Mouse (Mus musculus) gonadal fat pad, adult 2 months (tissue): Measurements from ENCODE around the gene Aktip. TPM values are rescaled to one million over a fixed set of nuclear protein-coding genes. Genes with fewer than 3 reads are reported as not detected.

Experiments used
- DNase-seq: peaks from one replicate; pipeline ENCODE4 v3.0.0-alpha.2; 2012; ENCODE audit warnings: low read depth
- polyA plus RNA-seq: library from polyadenylated mRNA; depleted of rRNA; stranded (reverse); fragments of >200 nt; gene quantifications from 2 replicates; pipeline ENCODE4 v1.2.3, GENCODE M21; 2012

The Aktip gene
- polyA plus RNA-seq, 1 experiment = 99.1 TPM

DNA sequence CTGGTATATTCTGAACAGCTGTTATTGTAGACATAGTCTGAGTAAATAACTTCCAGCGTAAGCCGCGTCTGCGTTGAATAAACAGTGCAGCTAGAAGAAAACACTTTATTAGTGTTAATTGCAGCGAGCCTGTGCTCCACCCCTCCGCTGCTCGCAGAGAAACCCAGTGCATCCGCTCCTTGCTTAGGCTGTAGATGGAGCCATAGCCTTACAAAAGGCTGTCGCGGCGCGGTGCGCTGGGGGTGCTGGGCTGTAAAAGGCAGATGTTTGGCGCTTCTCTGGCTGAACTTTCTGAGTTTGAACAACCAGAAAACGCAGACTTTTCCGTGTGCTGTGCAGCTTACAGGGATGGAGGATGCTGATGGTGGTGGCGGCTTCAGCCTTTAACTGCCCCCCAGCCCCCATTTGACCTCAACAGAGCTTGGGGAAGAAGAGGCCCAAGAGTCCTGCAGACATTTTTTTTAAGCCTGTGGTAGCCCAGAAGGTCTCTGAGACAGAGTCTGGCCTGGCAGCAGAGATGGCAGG is 8.9 kb downstream of the Aktip start:
- DNase-seq = no peak

DNA sequence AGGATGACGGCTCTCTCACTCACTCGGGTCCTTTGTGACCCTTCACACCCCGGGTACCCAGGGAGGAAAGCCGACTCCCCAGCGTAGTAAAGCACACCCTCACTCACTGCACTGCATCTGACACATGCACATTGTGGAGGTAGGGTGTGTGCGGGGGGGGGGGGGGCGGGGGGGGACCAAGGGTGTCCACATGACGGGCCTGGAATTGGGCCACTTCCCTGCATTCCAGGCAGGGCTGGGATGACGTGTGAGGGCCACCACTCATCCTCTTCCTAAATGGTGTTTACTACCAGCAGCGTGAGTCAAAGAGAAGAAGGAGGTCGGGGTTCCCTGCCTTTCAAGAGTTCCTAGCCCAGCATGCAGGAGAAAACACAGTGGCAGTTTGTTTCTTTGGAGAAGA is 11.6 kb downstream of the Aktip start:
- DNase-seq = no peak

DNA sequence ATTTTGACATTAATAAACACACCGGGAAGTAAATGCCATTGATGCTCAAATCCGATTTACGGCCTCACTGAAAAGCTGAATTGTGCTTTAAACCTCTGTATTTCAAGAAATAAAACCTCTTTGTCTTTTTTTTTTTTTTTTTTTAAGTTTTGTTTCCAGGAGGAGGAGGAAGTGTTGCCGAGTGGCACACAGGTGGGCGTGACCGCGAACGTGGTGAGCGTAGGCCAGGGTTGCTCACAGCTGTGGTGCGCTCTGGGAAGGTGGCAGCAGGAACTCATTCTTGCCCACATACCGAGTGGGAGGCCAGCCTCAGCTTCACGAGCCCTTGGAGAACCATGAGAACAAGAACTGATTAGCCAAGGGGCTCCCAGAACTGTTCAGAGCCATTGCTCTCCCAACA is 13.4 kb downstream of the Aktip start:
- DNase-seq = no peak

DNA sequence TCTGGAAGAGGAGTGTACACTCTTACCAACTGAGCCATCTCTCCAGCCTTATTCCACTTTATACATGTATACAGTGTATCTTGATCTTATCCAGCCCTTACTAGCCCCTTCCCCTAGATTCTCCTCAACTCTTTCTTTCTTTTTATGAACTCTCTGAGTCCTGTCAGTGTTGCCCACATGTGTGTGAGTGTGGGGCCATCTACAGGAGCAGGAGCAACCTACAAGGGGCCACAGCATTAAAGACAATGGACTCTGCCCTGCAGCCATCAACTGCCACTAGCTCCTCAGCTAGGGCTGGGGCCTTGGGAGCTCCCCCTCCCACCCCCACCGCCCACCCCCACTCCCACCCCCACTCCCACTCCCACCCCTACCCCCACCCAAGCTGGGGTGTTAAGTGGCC is 22.1 kb downstream of the Aktip start:
- DNase-seq = no peak

DNA sequence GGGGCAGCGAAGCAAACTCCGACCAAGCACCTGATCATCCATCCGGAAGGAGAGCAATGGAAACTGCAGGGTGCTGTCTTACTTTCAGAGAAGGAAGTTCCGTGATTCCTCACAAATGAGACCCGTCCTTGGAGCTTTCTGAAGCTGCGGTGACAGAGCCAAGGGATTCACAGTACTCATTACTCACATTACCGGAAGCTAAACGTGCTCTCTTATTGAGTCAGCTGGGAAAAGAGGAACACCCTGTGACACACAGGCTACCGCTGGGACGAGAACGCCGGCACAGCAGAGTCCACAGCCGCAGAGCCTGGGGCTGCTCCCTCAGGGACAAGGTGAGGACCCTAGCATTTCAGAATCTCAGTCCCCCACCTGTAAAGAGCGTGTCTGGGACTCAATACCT is 23.6 kb downstream of the Aktip start:
- DNase-seq = no peak

DNA sequence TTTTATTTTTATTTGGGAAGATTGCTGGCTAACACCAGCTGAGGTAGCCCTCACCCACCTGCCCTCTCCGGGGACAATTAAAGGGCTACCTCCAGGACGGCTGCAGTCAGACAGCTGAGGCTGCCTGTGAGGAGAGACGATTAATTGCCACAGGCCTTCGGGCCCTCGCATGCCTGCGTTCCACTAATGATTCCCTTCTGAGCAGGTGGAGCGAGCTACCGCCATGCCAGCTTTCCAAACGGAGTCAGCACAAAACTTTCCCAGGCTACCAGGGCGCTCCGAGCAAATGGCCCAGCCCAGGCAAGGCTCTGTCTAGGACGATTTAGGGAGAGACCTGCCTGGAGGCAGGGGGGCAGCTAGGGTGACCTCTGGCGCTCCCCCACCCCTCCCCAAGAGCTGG is 28.2 kb downstream of the Aktip start:
- DNase-seq = no peak

DNA sequence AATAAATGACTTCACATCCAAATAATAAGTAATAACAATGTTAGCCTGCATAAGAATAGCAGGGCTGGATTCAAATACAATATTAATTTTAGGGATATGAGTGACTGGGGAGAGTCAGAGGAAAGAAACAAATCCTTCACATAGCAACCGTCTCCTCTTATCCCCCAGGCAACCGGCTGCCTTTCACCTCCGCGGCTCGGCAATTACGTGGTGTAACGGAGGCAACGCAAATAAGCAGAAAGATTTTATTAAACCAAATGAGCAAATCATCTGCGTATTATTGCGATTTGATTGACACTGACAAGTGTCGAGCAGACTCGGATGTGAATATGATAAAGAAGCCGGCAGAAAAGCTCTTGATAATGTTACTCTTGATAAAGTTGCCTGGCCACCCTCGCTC is 28.9 kb downstream of the Aktip start:
- DNase-seq = no peak

DNA sequence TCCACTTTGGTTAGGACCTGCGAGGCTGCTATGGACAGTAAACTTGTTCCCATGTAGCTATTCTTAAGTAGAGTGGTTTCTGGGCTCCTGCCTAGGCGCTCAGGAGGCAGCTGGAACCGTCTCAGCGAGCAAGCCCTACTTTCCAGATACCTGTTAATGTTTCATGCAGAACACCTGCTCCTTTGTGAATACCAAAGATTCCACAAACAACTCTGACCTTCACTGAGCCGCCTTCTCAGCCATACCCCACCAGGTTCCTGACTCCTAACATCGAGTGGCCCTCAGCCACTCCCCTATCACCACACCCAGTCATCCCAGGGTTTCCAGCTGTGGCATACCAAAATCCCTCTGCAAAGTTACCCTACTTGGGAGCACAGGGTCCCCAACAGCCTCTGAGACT is 29.6 kb downstream of the Aktip start:
- DNase-seq = no peak

DNA sequence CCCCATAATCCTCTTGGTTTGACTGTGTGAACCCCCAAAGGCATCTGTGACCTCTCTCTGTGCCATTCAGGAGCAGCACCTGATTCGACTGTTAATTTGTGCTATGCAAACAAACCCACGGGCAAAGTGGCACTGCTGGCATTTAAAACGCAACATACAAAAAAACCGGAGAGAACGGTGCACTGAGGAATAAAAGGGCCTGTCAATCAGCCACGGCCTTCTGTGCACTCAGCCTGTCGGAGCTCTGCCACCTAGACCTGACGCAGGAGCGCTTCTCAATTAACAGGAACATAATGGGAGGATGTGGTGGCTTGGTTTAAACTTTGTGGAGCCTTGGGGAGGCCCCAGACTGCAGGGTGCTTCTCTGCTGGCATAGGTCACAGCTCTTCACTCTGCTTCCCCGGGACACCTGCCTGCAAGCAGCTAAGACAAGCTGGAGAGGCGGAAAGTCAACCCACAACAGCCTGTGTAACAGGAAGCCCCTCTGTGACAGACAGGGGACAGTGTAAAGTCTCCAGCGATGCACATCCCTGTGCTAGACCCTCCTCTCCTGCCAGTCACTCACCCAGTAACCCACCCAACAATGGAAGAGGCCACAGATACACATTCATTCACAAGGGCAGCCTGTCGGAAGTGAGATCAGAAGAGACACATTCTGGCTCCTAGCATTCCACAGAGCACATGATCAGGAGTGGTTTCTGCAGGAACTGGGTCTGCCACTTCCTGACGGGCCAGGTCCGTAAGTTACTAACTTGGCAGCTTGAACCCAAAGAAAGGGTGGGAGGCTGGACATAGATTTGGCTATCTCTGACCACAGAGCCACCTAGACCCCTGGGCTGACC is 39.6 kb downstream of the Aktip start:
- no peak for DNase-seq

DNA sequence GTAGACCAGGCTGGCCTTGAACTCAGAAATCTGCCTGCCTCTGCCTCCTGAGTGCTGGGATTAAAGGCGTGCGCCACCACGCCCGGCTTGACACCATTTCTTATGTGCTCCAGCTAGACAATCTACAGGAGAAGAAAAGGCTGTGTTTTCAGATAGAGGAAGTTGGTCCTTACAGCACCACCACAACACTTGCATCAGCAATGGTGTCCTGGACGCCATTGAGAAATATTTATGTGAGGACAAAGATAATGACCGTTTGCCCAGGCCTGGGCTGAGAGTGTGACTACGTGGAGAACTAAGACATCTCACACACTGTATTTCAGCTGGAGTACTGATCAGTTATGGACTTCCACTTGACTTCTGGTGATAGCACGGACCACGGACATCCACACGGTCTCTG is 41.2 kb downstream of the Aktip start:
- no peak for DNase-seq

DNA sequence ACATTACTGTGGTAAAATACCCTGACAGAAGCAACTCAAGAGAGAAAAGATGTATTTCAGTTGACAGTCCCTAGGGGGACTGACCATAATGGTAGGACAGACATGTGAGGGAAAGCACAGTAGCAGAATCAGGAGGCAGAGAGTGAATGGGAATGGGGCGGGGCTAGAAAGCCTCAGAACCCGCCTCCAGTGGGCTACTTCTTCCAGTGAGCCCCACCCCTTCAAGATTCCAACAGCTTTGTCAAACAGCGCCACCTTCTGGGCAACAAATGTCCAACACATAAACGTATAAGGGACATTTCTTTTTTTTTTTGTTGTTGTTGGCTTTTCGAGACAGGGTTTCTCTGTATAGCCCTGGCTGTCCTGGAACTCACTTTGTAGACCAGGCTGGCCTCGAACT is 45.2 kb downstream of the Aktip start:
- DNase-seq = no peak

DNA sequence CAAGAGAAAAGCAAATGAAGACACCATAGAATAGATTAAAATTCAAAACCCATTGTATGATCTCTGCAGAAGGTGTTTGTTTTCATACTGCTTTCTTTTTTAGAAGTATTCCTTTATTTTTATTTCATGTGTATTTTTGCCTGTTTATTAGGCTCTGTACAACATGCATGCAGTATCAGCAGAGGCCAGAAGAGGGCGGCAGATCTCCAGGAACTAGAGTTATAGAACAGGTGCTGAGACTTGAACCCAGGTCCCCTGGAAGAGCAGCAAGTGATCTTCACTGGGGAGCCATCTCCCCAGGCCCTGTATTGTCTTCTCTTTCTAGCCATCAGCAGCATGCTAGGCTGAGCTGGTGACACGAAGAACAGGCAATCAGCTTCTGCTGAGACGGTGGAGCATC is 45.9 kb downstream of the Aktip start:
- no peak for DNase-seq

DNA sequence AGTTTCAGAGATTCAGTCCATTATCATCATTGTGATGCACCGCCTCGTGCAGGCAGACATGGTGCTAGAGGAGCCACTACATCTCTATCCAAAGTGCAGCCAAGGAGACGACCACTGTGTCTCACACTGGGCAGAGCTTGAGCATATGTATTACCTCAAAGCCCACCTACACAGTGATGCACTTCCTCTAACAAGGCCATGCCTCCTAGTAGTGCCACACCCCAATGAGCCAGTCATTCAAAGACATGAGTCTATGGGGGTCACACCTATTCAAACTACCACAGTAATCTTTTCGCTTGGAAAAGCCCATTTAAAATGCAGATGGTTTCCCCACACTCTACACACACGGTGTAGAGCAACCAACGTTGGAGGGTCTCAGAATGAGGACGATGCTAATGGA is 48.2 kb downstream of the Aktip start:
- DNase-seq = no peak

DNA sequence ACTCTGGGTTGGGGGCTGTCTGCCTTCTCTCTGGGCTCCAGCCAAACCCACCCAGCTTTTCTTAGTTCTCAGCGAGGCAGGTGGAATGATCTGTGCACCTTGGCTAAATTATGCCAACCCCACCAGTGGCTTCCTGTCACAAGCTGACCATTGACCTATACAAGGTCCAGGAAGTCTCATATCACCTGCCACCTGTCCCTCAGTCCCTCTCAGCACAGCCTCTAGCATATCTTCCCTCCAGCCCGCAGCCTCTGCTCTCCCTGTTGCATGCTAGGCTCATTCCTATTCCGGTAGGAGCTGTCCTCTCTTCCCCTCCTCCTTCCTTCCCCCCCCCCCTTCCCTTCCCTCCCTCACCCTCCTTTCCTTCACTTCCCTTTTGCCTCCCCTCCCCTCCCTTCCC is 50.5 kb downstream of the Aktip start:
- DNase-seq = no peak

DNA sequence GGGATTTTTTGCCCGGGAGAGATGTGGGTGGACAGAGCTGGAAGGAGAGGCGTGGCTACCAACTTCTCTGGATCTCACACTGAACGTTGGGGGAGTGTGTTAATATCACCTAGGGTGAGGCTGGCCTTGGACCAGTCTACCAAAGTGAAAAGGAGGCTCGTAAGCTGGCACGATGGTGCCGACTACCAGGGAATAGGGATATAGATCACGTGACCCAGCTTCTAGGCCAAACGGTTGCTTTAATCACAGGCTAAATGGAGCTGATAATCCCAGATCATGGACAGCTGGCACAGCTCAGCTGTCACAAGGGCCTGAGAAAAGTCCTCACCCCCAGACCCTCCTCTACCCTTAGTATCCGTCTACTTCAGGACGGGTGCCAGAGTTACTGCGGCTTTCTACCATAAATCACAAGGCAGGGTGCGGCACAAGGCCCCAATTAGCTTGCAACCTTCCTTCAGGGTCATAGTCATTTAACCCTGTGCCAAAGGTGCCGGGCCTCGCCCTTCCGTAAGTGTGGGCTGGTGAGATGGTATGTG is 51.1 kb downstream of the Aktip start:
- DNase-seq = no peak

DNA sequence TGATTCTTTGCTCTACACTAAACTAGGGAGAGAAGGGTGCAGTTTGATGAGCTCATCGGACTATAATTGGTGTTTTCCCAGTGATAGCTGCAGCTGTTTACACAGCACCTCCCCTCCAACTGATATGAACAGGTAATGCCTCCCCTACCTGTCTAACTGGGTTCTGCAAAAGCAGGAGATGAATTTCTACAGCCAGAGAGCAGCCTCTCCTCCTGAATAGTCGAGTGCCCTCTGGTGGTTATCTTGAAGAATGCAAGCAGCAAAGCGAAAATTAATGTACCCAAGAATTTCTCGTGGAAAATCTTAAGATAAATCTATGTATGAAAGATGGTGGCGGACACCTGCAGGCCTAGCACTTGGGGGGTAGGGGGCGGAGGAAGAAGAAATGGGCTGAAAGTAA is 52.1 kb downstream of the Aktip start:
- no peak for DNase-seq

DNA sequence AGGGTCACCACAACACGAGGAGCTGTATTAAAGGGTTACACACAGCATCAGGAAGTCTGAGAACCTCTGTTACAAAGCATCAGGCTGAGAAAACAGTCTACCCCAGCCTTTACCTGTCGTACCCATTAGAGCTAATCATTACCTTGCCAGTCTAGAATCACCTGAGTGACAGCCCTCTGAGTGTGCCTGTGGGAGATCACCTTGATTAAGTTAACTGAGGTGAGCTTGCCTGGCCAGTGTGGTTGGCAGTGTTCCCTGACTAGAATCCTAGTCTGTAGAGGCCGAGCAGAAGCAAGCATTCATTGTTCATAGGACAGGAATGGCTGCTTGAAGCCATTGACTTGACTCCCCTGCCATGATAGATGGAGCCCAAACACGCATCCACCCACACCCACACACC is 58.9 kb downstream of the Aktip start:
- DNase-seq = no peak

DNA sequence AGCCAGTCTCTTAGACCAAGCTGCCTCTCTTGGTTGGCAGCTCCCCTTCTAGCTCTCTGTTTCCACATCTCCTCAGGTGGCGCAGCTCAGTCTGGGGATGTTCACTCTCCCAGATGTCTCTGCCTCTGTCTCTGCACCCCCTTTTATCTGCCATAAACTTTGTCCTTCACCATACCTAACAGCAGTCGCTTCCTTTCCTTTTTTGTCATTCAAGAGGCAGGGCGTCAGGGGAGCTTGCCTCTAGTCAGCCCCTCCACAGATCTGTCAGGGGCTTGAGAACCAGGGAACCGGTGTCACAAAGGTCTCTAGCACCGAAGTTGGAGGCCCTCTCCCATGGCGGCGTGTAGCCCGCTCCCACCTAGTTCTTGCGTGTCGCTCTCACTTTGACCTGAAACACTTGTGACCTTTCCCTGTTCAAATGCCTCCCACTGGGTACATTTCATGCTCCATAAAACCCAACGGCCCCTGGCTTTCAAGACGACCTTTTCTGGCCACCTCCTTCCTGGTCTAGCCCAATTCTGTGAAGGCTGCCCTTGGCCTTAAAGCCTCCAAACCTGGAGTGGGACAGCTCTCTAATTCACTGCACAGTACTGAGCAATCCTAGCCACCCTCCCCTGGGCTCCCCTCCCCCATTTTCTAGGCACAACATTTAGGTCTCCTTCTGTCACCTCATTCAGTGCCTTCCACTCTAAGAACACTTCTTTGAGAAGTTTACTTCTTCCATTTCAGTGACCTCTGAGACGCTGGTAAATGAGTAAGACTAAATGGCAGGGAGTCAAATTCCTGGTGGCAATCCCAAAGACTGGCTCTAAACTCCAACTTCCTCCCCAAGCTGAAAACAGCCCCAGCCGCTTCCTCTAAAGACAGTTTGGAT is 64.2 kb downstream of the Aktip start:
- DNase-seq = no peak

DNA sequence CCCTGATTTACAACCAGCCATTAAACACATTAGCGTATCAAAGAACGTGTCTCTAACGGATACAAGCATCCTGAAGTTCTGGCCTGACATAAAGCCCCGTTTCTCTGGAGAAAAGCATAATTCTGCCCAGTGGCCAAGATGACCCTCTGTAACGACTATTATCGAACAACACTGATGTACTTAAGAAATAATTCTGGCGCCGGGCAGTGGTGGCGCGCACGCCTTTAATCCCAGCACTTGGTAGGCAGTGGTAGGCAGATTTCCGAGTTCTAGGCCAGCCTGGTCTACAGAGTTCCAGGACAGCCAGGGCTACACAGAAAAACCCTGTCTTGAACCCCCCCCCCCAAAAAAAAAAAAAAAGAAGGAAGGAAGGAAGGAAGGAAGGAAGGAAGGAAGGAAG is 65.1 kb downstream of the Aktip start:
- DNase-seq = no peak

DNA sequence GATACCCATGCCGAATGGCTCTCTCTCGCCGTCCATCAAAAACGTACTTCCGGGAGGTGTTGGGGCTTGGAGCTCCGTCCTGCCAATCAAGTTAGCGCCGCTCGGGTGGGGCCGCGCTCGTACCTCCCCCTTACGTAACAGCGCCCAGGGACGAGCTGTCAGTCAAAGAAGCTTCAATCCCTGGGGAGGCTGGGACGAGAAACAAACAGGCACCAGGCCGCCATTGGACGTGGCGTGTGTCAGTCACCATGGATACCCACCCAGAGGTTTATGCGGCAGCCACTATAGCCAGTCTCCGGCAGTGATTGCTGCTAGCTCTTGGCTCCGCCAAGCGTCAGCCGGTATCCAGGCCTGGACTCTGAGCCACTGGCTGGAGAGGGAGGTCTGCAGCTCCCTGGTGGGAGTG is 65.7 kb downstream of the Aktip start:
- DNase-seq = peak; percentile 98

DNA sequence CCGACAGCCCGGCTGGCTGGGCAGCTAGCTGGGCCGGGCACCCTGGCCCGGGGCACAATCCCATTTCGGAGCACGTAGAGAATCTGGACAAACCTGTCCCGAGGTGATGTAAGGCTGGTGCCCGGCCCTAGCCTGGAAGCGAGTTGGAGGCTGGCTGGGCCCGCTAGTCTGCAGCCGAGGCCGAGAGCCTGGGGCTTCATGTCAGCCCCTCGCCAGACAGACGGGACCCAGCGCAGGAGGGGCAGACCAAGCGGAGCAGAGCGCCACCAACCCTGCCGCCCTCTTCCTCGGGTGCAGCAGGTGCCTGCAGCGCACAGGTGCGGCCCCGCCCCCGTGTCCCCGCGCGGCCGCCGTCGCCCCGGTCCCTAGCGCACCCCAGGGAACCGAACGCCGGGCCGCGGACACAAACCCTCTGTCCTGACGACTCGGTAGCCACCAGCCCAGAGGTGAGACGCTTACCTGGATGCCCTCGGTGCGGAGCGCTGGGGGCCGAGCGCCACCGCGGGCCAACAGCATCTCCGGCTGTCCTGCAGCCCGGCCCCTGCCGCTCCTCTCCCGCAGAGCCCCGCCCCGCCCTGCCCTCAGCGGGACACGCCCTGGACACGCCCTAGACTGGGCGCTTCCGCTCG is 66.2 kb downstream of the Aktip start:
- no peak for DNase-seq

DNA sequence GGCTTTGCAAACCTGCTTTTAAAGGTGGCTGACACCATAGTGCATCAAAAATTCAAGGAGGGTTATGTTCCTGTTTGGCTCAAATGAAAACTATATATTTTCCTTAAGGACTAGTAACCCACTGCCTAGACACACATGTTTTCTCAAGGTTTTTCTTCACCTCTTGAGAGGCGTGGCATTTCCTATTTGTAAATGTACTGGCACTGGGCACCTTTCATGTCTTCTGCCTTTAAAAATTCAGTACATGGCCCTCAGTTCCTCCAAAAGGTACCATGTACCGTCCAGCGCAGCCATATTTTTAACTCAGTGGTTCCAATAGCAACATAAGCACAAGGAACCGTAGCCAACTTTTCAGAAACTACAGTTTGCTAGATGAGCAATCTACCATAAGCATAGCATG is 67.0 kb downstream of the Aktip start:
- no peak for DNase-seq
